Mouse (Mus musculus): ENCODE measurements around the gene Abtb1.
A peak's percentile ranks its signal among the peaks of the same experiment; 100 is the strongest.

Abtb1 gene

DNA sequence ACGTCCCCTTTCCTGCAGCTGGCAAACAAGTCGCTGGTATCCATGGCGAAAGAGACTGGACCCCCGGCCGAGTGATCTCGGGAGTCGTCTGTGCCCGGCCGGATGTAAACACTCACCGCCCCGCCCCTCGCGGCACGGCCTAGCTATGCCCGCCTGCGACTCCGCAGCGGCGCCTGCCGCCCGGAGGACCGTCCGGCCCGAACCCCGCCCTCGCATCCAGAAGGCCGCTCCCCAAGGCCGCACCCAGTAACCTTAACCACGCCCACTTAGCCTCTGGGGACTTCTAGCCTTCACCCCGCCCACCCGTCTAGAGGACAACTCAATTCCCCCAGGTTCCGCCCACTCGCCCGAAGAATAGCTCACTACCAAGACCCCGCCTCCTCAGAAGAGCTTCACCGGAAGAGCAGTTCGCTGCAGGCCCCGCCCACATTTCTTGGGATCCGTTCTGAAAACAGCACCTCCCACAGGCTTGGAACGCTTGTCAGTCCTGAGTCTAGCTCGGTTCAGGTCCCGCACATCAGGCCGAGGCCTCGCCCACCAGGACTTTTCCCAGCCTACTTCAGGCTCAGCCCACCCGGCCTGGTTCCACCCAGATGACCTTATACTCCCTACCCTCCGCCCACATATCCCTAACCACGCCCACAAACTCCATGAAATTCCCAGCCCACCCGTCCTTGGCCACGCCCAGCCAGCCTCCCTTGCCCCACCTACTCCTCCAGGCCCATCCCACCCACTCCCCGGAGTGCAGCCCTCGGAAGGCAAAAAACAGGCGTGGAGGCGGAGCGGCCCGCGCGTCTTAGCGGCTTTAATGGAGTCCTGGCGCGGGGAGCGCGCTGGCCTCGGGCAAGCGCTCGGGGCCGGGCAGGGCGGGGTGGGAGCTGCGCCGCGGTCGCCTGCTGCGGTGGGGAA, at the start of gene Abtb1:
Gene Abtb1 (minus strand): TSS at position 204 of the 909 bp plus-strand sequence.
- DNase-seq (ENCODE audit: low spot score): peak; percentile 99

DNA sequence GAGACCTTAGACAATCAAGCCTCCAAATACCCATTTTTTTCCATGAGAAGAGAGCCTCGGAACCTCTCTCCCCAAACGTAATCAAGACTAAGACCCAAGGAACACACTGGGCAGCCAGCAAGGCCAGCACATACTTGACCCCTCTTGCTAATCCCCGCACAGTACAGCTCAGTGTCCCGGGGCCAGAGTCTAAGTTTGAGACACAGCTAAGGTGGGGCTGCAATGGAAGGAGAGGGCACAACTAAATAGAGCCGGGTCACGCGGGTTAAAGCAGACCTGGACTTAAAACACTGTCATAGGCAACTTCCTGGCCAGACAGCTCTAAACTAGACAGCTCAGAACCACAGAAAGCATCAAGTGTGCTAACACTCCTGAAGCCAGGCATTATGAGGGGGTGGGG, 49.0 kb upstream of the Abtb1 start:
- DNase-seq (ENCODE audit: low spot score): no peak

DNA sequence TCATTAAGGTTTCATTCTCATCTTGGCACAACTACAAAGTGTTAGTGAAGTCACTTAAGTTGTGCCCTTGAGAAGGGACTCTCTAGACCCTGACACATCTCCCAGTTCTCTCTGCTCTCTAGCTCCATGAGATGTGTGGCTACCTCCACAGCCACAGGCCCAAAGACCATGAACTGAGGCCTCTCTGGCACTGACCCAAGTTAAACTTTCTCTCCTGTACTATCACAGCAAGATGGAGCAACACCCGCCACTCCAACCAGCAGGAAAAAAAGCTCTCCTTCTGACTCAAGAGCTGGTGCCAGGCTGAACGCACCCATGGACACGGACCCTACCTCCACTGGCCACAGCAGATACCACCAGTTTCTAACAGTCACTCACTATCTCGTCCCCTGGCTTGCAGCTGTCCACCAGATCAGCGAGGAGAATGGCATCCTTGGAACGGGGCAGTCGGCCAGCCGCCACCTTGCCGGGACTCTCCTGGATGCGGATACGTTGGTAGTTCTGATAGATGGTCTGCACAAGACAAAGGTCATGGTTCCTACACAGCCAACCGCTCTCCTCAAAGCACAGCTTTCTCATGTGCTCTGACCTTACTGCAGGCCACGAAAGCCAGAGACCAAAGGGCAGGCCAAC, 47.7 kb upstream of the Abtb1 start:
- no peak for DNase-seq (ENCODE audit: low spot score)

DNA sequence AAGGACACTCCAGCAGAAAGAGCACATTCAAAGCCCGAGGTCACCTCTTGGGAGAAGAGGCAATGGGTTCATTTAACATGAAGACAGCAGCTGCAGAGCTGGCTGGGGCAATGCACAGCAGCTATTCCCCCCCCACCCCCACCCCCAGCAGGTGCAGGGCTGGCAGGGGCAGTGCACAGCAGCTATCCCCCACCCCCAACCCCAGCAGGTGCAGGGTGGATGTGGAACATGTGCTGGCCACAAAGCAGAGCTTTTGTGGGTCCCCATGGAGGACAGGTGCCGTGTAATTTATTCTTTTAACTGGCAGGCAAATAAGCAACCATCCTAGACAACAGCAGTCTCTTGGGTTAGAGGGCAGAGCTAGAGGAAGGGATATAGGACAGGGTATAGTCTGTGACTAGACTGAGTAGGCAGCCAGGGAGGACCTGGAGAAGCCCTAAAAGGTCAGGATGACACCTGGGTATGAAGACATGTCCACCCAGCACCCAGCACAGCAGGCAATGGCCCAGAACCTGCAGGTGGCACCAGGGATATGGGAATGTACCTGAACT, 44.7 kb upstream of the Abtb1 start:
- DNase-seq (ENCODE audit: low spot score): no peak

DNA sequence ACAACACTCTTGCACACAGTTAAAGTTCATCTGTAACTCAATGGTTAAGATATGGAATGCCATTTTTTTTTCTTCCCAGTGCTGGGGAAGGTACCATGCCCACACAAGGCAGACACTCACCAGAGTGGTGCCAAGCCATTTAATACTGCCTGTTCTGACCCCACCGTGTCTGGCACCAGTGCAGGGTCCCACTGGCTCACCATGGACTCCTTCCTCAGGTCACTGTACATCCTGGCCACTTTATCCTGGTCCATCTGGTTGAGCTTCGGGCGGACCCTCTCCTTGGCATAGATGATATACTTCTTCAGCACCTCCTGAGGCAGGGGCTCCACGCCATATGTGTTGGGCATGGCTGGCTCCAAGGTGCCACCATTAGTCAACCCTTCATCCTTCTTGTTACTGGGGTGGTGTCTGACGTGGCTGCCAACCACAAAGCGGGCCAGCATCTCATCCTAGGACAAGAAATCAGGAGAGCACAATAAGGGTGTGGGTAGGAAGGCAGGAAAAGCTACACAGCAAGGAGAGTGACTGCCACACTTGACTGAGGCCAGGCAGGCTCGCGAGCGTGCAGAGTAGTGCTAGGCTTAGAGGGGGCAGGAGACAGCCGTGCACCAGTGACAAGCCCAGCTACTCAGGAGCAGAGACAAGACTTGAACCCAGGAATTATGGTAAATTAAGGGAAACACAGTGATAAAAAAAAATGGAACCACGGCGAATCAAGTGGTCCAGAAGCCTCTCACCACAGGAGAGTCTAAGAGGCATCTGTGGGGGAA, 44.0 kb upstream of the Abtb1 start:
- no peak for DNase-seq (ENCODE audit: low spot score)

DNA sequence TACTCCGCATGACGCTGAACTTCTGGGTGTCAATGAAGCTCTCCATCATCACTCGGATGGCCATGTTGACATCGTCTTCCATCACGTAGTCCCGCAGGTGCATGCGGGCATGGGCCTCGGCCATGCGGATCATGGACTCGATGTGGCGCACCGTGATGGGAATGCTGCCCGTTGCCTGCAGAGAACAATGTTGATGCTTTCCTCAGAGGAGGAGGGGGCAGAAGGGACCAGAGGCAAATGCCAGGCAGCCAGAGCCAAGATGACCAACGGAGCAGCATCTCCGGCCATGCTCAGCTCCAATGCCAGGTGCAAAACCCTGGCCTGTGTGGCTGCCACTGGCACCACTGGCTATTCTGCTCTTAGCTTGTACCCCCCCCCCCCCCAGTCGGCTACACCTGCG, 42.9 kb upstream of the Abtb1 start:
- no peak for DNase-seq (ENCODE audit: low spot score)

DNA sequence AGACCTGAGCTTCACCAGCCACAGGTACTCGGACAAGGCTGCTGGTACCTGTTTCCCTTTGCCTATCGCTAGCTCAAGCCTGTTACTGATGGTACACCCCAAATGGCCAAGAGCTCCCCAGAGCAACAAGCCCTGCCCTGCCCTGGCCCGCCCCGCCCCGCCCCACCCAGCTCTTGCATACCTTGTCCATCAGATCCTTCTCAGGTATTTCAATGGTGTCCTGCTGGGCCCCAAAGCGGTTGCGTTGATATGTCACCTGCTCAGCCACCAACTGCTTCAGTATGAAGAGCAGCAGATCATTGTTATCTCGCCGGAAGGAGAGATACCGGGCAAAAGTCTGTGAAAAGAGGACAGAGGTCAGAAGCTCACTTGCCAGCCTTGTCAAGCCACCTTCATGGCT, 42.4 kb upstream of the Abtb1 start:
- no peak for DNase-seq (ENCODE audit: low spot score)

DNA sequence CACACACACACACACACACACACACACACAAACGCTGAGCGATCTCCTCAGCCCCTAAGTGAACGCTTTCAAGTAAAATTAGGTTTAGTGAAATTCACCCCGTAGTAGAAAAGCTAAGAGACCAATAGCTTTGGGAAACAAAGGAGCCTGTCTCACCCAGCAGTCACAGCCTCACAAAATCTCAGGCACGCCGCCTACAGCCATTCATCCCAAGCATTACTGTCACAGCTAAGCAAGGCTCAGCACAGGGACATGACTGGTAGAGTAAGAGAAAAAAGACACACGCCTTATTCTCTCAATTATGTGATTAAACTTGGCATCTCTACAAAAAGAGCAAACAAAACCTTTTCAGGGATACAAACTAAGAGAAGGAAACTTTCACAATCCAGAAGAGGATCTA, 39.5 kb upstream of the Abtb1 start:
- DNase-seq (ENCODE audit: low spot score): no peak

DNA sequence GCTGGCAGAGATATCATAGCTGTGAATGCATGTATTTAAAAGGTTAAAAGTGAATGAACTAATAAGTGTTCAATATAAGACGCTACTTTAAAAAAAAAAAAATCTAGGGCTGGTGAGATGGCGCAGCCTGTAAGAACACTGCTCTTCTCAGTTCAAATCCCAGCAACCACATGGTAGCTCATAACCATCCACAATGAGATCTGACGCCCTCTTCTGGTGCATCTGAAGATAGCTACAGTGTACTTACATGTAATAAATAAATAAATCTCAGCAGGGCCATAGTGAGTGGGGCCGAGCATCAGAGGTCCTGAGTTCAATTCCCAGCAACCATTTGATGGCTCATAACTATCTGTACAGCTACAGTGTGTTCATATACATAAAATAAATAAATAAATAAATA, 37.7 kb upstream of the Abtb1 start:
- no peak for DNase-seq (ENCODE audit: low spot score)

DNA sequence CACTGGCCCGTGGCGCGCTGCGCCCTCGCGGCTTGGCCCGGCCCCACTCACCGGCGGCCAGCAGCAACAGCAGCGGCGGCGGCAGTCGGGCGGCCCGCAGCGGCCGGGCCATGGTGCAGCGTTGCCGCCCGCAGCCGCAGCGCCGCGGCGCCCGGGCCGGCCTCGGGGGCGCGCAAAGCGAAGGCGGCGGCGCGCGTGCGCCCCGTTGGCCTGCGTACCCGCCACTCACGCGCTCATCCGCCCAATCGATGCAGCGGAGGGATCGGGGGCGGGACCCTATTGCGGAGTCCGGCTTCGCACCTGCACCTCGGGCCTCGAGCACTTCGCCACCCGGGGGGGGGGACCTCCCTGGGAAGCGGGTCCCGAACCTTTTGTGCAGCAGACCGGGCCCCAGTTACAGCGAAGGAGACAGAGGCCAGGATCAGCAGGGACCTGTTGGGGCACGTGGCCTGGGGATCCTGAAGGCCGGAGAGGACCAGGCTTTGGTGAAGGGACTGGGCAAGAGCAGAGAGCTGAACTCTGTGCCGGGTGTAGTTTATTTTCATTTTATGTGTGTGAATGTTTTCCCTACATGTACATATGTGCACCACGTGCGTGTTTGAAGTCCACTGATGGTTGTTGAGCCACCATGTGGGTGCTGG, 33.2 kb upstream of the Abtb1 start, which contains the start of gene Podxl2:
Gene Podxl2 (minus strand): TSS at position 177 of the 641 bp plus-strand sequence.
- peak; percentile 67 for DNase-seq (ENCODE audit: low spot score)

DNA sequence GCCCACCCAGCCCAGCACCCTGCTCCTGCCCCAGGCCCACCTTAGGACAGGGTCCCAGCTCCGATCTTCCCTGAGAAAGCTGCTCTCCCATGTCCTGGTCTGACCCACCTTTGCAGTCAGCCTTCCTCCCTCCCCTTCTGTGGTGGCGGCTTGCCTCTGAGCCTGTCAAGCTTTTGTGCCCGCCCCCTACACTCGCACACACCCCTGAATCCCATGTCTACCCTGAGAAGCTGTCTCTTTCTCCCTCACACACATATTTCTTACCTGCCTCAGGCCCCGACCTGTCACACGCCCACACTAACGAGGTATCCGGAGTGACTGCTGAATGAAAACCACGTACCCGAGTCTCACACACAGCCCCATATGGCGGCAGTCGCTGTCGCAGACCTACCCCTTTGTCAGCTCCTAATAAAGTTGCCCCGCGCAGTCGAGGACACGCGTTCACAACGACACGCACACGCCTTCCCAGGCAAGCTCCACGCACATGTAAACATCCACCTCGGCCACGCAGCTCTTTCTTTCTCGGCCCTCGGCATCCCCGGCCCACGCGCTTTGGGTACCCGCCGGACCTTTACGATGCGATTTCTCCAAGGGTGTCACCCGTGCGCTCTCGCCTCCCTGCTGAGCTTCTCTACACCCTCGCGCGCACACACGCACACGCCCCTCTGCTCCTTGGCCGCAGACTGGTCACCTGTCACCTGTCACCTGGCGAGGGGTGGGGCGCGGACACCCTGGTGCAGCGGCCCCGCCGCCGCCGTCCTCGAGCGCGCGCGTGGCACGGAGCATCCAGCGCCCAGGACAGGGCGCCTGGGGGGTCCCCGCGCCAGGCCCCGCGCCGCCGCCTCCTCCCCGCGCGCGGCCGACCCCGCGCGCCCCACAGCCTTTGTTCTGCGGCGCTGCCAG, 32.4 kb upstream of the Abtb1 start:
- DNase-seq (ENCODE audit: low spot score): no peak

DNA sequence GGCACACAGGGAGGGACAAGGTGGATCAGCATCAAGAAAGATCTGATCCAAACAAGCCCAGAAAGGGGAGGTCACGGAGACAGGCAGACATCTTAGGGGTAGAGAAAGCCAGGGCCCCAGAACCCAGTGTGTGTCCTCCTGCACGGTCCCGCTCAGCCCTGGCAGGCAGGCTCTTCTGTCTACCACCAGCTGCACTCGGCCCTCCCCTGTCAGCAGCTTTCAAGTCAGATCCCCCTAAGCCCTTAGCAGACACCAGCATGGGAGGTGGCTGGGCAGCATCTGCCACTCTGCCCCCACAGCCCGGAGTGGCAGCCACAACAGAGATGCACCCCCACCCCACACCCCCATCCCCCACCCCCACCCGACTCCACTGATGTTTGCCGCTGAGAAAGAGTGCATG, 31.0 kb upstream of the Abtb1 start:
- no peak for DNase-seq (ENCODE audit: low spot score)

DNA sequence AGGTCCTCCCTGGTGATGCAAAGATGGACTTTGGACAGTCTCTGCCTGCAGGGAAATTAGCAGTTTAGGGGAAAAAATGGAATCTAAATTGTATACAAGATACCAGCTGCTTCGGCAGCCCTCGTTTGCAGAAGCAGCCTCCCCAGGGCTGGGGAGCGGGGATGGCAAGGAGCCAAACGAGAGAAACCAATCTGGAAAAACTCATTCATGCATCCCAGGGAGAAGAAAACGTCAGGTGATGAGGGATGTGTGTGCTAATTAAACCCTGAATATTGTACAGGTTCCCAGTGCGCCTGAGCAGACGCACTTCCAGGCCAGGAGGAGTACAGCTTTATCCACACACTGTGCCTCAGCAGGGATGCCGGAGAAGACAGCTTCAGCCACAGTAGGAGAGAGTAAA, 29.8 kb upstream of the Abtb1 start:
- no peak for DNase-seq (ENCODE audit: low spot score)

DNA sequence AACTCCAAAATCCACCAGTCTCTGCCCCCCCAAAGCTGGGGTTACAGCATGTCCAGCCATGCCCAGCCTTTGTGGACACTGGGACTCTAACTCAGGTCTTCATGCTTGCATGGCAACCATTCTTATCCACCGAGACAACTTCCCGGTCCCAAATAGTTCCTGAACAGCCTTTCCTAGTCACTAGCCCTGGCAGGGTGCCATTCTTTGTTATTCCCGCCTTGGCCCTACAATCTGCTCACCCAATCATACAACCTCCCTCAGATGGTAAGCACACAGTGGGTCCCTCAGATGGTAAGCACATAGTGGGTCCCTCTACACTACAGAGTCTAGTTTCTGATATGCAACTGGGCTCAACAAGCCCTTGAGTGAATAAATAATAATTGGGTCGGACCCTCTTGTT, 28.8 kb upstream of the Abtb1 start:
- no peak for DNase-seq (ENCODE audit: low spot score)

DNA sequence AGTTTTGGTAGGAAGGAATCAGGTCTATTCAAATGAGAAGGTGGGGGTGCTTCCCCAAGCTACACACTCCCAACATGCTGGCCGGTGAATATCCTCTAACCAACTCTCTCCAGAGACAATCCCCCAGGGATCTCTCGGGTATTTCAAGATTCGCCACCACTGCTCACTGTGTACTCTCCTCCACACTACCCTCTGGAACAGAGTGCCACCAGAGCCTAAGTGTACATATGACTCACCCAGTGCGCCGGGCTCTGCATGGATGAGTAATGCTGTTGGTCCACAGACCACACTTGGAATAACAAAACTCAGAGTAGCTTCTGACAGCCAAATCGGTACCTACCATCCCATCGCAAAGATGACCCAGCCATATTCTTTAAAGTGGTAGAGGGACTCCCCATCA, 27.7 kb upstream of the Abtb1 start:
- DNase-seq (ENCODE audit: low spot score): no peak

DNA sequence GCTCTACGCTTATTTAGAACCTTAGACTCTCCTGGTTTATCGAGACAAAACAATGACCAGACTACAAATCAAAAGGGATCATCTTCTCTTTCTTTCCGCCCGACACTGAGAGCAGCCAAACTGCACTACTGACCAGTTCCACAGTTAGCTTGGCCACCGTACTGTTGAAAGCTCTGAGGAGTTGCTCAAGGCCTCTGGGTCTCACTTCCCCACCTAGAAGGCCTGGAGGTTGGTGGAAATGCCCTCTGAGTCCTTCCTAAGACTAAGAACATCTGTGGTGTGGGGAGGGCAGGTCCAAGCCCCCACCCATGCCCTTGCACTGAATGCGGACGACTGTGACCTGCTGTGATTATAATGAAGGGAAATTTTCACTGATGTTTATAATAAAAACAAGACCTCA, 23.9 kb upstream of the Abtb1 start:
- no peak for DNase-seq (ENCODE audit: low spot score)

DNA sequence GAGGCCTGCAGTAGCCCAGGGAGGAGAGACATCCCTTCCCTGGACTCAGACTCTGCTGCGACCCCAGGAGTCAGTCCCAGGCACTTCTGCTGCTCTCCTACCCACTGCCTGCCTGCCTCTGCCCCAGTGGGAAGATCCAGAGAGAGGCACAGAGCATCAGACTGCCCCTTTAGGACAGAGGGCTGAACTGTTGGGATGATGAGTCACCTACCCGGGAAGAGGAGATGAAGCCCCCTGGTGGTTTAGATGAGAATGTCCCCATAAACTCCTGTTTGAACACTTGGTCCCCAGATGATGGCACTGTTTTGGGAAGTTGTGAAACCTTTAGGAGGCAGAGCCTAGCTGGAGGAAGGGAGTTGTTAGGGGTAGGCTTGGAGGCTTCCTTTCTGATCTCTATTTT, 19.1 kb upstream of the Abtb1 start:
- DNase-seq (ENCODE audit: low spot score): no peak

DNA sequence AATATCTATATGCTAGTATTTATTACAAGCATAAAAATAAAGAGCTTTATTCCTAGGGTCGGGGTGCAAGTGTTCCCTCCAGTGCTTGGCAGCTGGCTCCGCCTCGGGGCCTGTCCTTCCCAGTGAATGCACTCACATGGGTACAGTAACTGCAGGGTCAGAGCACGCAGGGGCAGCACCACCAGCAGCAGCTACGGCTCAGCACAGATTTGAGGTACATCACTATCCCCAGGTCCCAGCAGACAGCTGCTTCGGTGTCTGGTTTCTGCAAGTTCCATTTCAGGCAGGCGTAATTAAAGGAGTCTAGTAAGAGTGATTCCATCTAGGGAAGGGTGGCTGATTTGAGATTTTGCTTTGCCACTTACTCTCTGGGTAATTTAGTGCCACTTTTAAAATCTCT, 16.6 kb upstream of the Abtb1 start:
- DNase-seq (ENCODE audit: low spot score): no peak

DNA sequence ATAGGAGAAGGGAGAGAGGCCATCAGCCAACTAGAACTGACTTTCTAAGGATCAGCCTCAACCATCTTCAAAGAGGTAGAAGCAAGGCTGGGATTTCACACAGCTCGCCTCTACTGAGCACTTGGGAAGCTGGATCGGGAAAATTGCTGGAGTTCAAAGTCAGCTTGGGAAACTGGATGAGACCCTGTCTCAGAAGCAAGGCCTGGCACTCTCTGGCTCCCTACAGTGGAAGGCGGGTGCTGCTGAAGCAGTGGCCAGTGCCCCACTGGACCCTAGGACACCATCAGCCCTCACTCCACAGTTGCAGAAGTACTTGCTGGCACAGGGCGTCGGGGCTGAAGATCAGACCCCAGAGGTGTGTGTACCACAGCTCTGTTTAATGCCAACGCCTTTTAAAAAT, 16.0 kb upstream of the Abtb1 start:
- no peak for DNase-seq (ENCODE audit: low spot score)

DNA sequence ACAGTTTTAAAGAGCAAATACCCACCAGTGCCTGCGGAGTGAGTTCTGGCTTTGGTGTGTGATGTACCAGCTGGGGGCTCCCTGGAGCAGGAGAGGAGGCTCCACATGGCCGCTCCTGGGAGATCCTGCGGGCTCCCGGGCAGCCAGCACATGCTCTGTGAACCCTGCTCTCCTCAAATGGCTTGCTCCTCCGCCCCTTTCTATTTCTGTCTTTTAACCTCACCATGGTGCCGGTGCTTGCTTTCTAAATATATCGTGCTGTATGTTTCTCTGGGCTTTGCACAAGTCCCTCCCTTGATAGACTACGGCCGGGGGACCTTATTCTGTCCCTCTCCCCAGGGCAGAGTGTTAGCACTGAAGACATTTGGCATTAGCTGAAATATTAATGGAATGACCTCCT, 15.5 kb upstream of the Abtb1 start:
- DNase-seq (ENCODE audit: low spot score): no peak

DNA sequence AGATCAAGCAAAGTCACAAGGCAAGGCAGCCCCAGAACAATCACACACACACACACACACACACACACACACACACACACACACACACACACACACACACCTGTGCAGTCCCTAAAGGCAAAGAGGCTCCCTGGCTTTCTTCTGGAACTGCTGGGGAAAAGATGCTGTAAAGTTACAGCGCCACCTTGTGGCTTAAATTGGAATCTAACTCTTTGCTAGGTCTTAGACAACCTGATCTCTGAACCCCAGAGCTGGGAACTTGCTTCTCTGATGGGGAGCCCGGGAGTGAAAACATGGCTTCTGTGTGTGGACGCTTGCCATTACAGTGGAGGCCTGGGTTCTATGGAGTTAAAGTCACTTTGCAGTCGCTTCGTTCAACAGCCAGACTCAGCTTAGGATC, 13.9 kb upstream of the Abtb1 start:
- DNase-seq (ENCODE audit: low spot score): no peak
